Mouse (Mus musculus) cerebellum, adult 2 months (tissue): ENCODE results near the gene Rabgap1l.
"Not testable (repeated sequence)": the region's sequence is repeated elsewhere in the genome, so short reads cannot be mapped to it uniquely, and the experiment has no call there.

Source experiments
- CTCF ChIP-seq: fragments of 200-500 bp; IDR thresholded peaks from 2 replicates; pipeline ENCODE4 v1.5.1; 2011; ENCODE audit warnings: low read depth, mild to moderate bottlenecking, control low read depth, low read length, moderate library complexity, borderline replicate concordance; ENCODE audit not compliant: insufficient read depth
- POLR2A ChIP-seq: fragments of 200-500 bp; IDR thresholded peaks from 2 replicates; pipeline ENCODE4 v1.6.1; 2011; ENCODE audit warnings: low read length, control low read depth, borderline replicate concordance; ENCODE audit not compliant: insufficient read depth

DNA sequence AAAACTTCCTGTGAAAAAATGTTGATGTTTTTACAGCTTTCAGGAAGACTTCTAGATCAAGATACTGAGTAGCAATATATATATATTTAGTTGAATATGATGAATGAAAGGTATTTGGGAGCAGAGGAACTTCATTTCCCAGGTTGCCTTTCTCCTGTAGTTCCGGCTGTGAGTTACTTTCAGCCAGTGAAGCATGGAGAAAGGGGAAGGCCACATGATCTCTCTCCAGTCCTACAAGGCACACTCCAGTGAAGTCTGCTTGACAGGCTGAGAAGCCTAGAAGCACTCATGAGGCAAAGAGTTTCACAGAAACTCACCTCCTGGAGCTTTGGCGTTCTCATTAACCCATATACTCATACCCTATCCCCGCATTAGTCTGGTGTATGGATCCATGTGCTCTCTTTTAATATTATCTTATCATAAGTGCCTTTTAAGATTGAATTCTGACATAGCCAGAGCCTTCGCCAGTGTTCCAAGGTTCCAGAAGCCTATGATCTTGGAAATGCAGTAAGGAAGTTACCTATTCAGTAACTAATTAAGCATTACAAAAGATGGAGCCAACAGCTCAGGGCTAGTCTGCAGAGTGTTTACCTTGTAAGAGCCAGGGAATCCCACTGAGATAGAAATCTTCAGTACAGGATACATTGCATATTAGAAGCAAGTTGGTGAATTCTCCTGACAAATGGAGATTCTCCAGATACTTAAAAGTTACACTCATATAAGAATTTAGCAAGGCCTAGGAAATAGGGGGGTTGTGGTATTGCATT is 168.5 kb downstream of the Rabgap1l start:
- not testable (repeated sequence) for TF ChIP-seq POLR2A, CTCF
